In the genomic region with DNA sequence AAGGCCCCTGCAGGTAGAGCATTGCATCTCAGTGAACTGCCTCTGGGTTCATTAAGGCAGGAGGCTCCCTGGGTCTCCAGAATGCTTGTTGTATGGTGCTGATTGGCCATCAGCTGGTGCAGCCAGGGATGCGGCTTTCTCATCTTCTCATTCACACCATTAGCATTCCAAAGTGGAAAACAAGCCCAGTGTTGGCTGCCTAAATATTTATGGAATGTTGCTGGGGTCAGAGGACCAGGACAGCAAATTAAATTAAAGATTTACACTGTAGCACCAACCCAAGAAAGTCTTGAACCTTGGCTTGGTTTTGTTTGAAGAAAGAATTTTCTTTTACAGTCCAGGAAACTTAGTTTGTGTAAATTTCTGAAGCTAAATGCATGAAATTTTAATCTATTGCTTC, we compare ENCODE assay signal across 24 mouse cellular contexts.
DNase-seq lines count a peak whose midpoint lies in the region; ATAC-seq lines count a peak whose summit lies in the region.
"Had no signal": no experiment of that assay in that cellular context is flagged by ENCODE, and none has a peak within 500 bp of the region (broad histone marks: within the 10 kb centered on the region; RNA-seq: fewer than 3 reads in every experiment).

No protein-coding gene starts in this region.

- H3K4me1 ChIP-seq in kidney, embryonic 14.5 days (ENCODE audit: control insufficient read depth, insufficient read depth, low read length): no peaks in the 10 kb centered on the region
- no peaks in the 10 kb centered on the region for H3K4me1 ChIP-seq in kidney, embryonic 16.5 days (ENCODE audit: insufficient read depth, low read length)
- H3K4me1 ChIP-seq: embryonic facial prominence, embryonic 13.5 days had no signal

- H3K9me3 ChIP-seq in kidney, embryonic 14.5 days (ENCODE audit: control insufficient read depth, low read length): no peaks in the 10 kb centered on the region
- no peaks in the 10 kb centered on the region for H3K9me3 ChIP-seq in kidney, embryonic 16.5 days (ENCODE audit: low read length)
- H3K9me3 ChIP-seq: embryonic facial prominence, embryonic 10.5 days; embryonic facial prominence, embryonic 13.5 days; forebrain, embryonic 13.5 days; hindbrain, embryonic 12.5 days; hindbrain, embryonic 15.5 days had no signal

- H3K36me3 ChIP-seq in kidney, embryonic 14.5 days (ENCODE audit: control insufficient read depth, insufficient read depth, low read length): no peaks in the 10 kb centered on the region
- no peaks in the 10 kb centered on the region for H3K36me3 ChIP-seq in kidney, embryonic 16.5 days (ENCODE audit: insufficient read depth, low read length)
- H3K36me3 ChIP-seq: embryonic facial prominence, embryonic 10.5 days; embryonic facial prominence, embryonic 13.5 days; hindbrain, embryonic 12.5 days; hindbrain, embryonic 15.5 days had no signal

- DNase-seq in kidney, adult 11 months: peak; percentile 7
- DNase-seq in kidney, adult 18-20 months: no peak
- peak; percentile 18 for DNase-seq in kidney, postnatal 10 days
- DNase-seq in adrenal gland, adult (ENCODE audit: inconsistent age in 2 of 2, low spot score in 1 of 2): no peak
- DNase-seq: adrenal gland, postnatal 10 days; adrenal gland, postnatal 36 days; cerebellum, adult 18-20 months; cerebellum, adult 9-10 months; cerebellum, postnatal 14 days; gastrocnemius, postnatal 10 days; gastrocnemius, postnatal 36 days; heart, adult 11 months had no signal

- no peak overlapping the region for H3K27ac ChIP-seq in kidney, embryonic 14.5 days (ENCODE audit: low read depth, low read length)
- 0 out of 2 replicates have a peak overlapping the region, but pooled peaks have one; percentile 6 for H3K27ac ChIP-seq in kidney, embryonic 16.5 days (ENCODE audit: low read length)
- H3K27ac ChIP-seq: embryonic facial prominence, embryonic 10.5 days; embryonic facial prominence, embryonic 13.5 days; forebrain, embryonic 13.5 days; hindbrain, embryonic 12.5 days; hindbrain, embryonic 15.5 days had no signal

- H3K4me3 ChIP-seq in kidney, embryonic 14.5 days (ENCODE audit: low read length): no peak overlapping the region
- no peak overlapping the region for H3K4me3 ChIP-seq in kidney, embryonic 16.5 days (ENCODE audit: low read length)
- H3K4me3 ChIP-seq: embryonic facial prominence, embryonic 10.5 days; embryonic facial prominence, embryonic 13.5 days; erythroblast, embryonic 14.5 days; forebrain, embryonic 13.5 days; hindbrain, embryonic 12.5 days; hindbrain, embryonic 15.5 days had no signal

- H3K27me3 ChIP-seq in kidney, embryonic 14.5 days (ENCODE audit: control insufficient read depth, insufficient read depth, low read length): no peaks in the 10 kb centered on the region
- H3K27me3 ChIP-seq in kidney, embryonic 16.5 days (ENCODE audit: insufficient read depth, low read length): no peaks in the 10 kb centered on the region
- H3K27me3 ChIP-seq: embryonic facial prominence, embryonic 13.5 days; forebrain, embryonic 13.5 days; hindbrain, embryonic 12.5 days; hindbrain, embryonic 15.5 days had no signal

- no peak overlapping the region for H3K4me2 ChIP-seq in kidney, embryonic 14.5 days (replicated peaks; ENCODE audit: low read depth, low read length)
- H3K4me2 ChIP-seq in kidney, embryonic 16.5 days (replicated peaks; ENCODE audit: low read depth, low read length): no peak overlapping the region
- H3K4me2 ChIP-seq: embryonic facial prominence, embryonic 13.5 days; forebrain, embryonic 13.5 days; heart, embryonic 11.5 days; hindbrain, embryonic 12.5 days; hindbrain, embryonic 15.5 days had no signal

- no peak overlapping the region for H3K9ac ChIP-seq in kidney, embryonic 14.5 days (ENCODE audit: low read depth, low read length)
- H3K9ac ChIP-seq in kidney, embryonic 16.5 days (replicated peaks; ENCODE audit: low read length): no peak overlapping the region
- H3K9ac ChIP-seq: embryonic facial prominence, embryonic 13.5 days; forebrain, embryonic 13.5 days; hindbrain, embryonic 12.5 days; hindbrain, embryonic 15.5 days had no signal

- no peak for ATAC-seq in kidney, embryonic 14.5 days (ENCODE audit: low FRiP score, low TSS enrichment)
- 0 out of 2 replicates have a peak, but pooled peaks have one; percentile 33 for ATAC-seq in kidney, embryonic 16.5 days (ENCODE audit: low FRiP score, low TSS enrichment)
- no peak for ATAC-seq in granulocyte monocyte progenitor cell, adult 5-6 weeks (replicated peaks; ENCODE audit: poor library complexity, severe bottlenecking)
- ATAC-seq: activated CD4-positive, CD25-positive, alpha-beta regulatory T cell, adult 4 months; forebrain, embryonic 13.5 days; forebrain, embryonic 16.5 days had no signal

- WGBS in kidney, embryonic 14.5 days: 36% methylated on average over 1 of the region's 1 CpGs
- 26% methylated on average over 1 of the region's 1 CpGs for WGBS in kidney, embryonic 16.5 days

Comparison
In these comparisons a context has a peak if more than half of its experiments do, and no peak if none do; other contexts are left out.
1. DNase-seq: peak in kidney, adult 11 months (single experiment) and kidney, postnatal 10 days (single experiment); none in kidney, adult 18-20 months (single experiment) and adrenal gland, adult (0 of 2).